9 mouse cellular contexts compared by ENCODE assay signal in genomic region chr9:50727925-50728651, GRCm38 (mm10). TPM values are rescaled to one million over a fixed set of nuclear protein-coding genes. Genes with fewer than 3 reads are reported as not detected.
DNase-seq lines count a peak whose midpoint lies in the region; ATAC-seq and TF ChIP-seq lines count a peak whose summit lies in the region.
"Had no signal": no experiment of that assay in that cellular context is flagged by ENCODE, and none has a peak within 500 bp of the region (broad histone marks: within the 10 kb centered on the region; RNA-seq: fewer than 3 reads in every experiment).

No protein-coding gene starts in this region.

- H3K79me2 ChIP-seq in heart, adult 2 months (replicated peaks; ENCODE audit: control insufficient read depth, insufficient read depth, low read length), result no peaks in the 10 kb centered on the region

- peak; percentile 93 for ATAC-seq in limb, embryonic 12.5 days (ENCODE audit: insufficient number of reproducible peaks, insufficient read depth, low FRiP score, low TSS enrichment, low read depth)
- ATAC-seq in midbrain, embryonic 14.5 days (ENCODE audit: low FRiP score, low TSS enrichment), result peak; percentile 93

- no peak for TF ChIP-seq EP300 in heart, adult 2 months (IDR thresholded peaks at IDR 0.05; ENCODE audit: insufficient read depth, low read depth, low read length)

- no peaks in the 10 kb centered on the region for H3K36me3 ChIP-seq in thymus, adult 2 months (ENCODE audit: control insufficient read depth, insufficient read depth, low read length)
- H3K36me3 ChIP-seq in heart, adult 2 months (ENCODE audit: control insufficient read depth, insufficient read depth, low read length), result 0 out of 2 replicates have a peak, but pooled peaks cover 2% of the 10 kb centered on the region
- H3K36me3 ChIP-seq in limb, embryonic 12.5 days, result no peaks in the 10 kb centered on the region
- no peaks in the 10 kb centered on the region for H3K36me3 ChIP-seq in midbrain, embryonic 14.5 days (ENCODE audit: control insufficient read depth, insufficient read depth, low read length)
- H3K36me3 ChIP-seq in splenic B cell, adult 2 months (ENCODE audit: control insufficient read depth, insufficient read depth, low read length, poor library complexity, severe bottlenecking), result no peaks in the 10 kb centered on the region

- H3K9ac ChIP-seq in heart, adult 2 months (ENCODE audit: low read depth, low read length), result peak overlapping the region; percentile 62
- H3K9ac ChIP-seq in limb, embryonic 12.5 days (replicated peaks), result peak overlapping the region; percentile 70
- peak overlapping the region; percentile 80 for H3K9ac ChIP-seq in midbrain, embryonic 14.5 days (replicated peaks; ENCODE audit: low read length)

- peak overlapping the region; percentile 10; the same call in 1 of the 2 replicates for H3K4me3 ChIP-seq in thymus, adult 2 months (ENCODE audit: control insufficient read depth, insufficient read depth, low read length)
- H3K4me3 ChIP-seq in heart, adult 2 months, result peak overlapping the region; percentile 58
- peak overlapping the region; percentile 71 for H3K4me3 ChIP-seq in limb, embryonic 12.5 days (replicated peaks)
- peak overlapping the region; percentile 64 for H3K4me3 ChIP-seq in midbrain, embryonic 14.5 days (replicated peaks; ENCODE audit: low read depth, low read length)

- peak; percentile 12 for DNase-seq in thymus, adult 2 months
- DNase-seq in thymus, adult 18-20 months, result no peak
- peak; percentile 85 for DNase-seq in embryo, embryonic 9.5 days (ENCODE audit: extremely low spot score)
- peak; percentile 72 to 75 for DNase-seq in heart, adult 2 months
- DNase-seq in kidney, adult 8-10 months, result peak; percentile 39 to 40
- peak; percentile 98 for DNase-seq in midbrain, embryonic 14.5 days
- peak; percentile 57 for DNase-seq in splenic B cell, adult 2 months (ENCODE audit: low read depth, low spot score)

- TF ChIP-seq POLR2A in thymus, adult 2 months (IDR thresholded peaks at IDR 0.05; ENCODE audit: control insufficient read depth, extremely low read depth, insufficient read depth, low read length, poor library complexity), result no peak
- peak; percentile 32; the same call in 1 of the 2 replicates for TF ChIP-seq POLR2A in heart, adult 2 months (IDR thresholded peaks at IDR 0.05; ENCODE audit: insufficient read depth, low read depth, low read length)

- H3K27ac ChIP-seq in thymus, adult 2 months (ENCODE audit: control insufficient read depth, insufficient read depth, low read length), result no peak overlapping the region
- H3K27ac ChIP-seq in heart, adult 2 months, result peak overlapping the region; percentile 59
- peak overlapping the region; percentile 88 for H3K27ac ChIP-seq in limb, embryonic 12.5 days
- H3K27ac ChIP-seq in midbrain, embryonic 14.5 days (replicated peaks; ENCODE audit: low read depth, low read length), result peak overlapping the region; percentile 88

- no peaks in the 10 kb centered on the region; the same call in 1 of the 2 replicates for H3K4me1 ChIP-seq in thymus, adult 2 months (replicated peaks; ENCODE audit: control insufficient read depth, insufficient read depth, low read length)
- peaks cover 4% of the 10 kb centered on the region for H3K4me1 ChIP-seq in heart, adult 2 months (ENCODE audit: control insufficient read depth, insufficient read depth, low read length)
- peaks cover 44% of the 10 kb centered on the region for H3K4me1 ChIP-seq in limb, embryonic 12.5 days (replicated peaks)
- H3K4me1 ChIP-seq in midbrain, embryonic 14.5 days (ENCODE audit: control insufficient read depth, insufficient read depth, low read length), result peaks cover 43% of the 10 kb centered on the region

- peaks cover 7% of the 10 kb centered on the region; the same call in 1 of the 2 replicates for H3K27me3 ChIP-seq in thymus, adult 2 months (ENCODE audit: control insufficient read depth, insufficient read depth, low read length)
- H3K27me3 ChIP-seq in heart, adult 2 months (ENCODE audit: control insufficient read depth, insufficient read depth, low read length), result no peaks in the 10 kb centered on the region
- H3K27me3 ChIP-seq in limb, embryonic 12.5 days, result no peaks in the 10 kb centered on the region
- no peaks in the 10 kb centered on the region for H3K27me3 ChIP-seq in midbrain, embryonic 14.5 days (ENCODE audit: control insufficient read depth, insufficient read depth, low read length)
- H3K27me3 ChIP-seq in splenic B cell, adult 2 months (ENCODE audit: control insufficient read depth, insufficient read depth, low read length, poor library complexity, severe bottlenecking), result no peaks in the 10 kb centered on the region; the same call in none of the 2 replicates

- intact Hi-C loops in heart, adult 2 months (cut with DNase I), result no loop called here

- peak overlapping the region; percentile 83 for H3K4me2 ChIP-seq in limb, embryonic 12.5 days
- peak overlapping the region; percentile 83 for H3K4me2 ChIP-seq in midbrain, embryonic 14.5 days (ENCODE audit: low read length)

- WGBS in thymus, adult 2 months, result 2% methylated on average over 45 of the region's 45 CpGs
- WGBS in heart, adult 2 months, result 1% methylated on average over 45 of the region's 45 CpGs
- under 1% methylated on average over 40 of the region's 45 CpGs for WGBS in limb, embryonic 12.5 days
- under 1% methylated on average over 45 of the region's 45 CpGs for WGBS in midbrain, embryonic 14.5 days

- TF ChIP-seq CTCF in thymus, adult 2 months (IDR thresholded peaks at IDR 0.05; ENCODE audit: borderline replicate concordance, control insufficient read depth, extremely low read depth, insufficient read depth, low read length, poor library complexity), result no peak
- TF ChIP-seq CTCF in heart, adult 2 months (IDR thresholded peaks at IDR 0.05), result peak; percentile 28; the same call in 1 of the 2 replicates

- no peaks in the 10 kb centered on the region for H3K9me3 ChIP-seq in limb, embryonic 12.5 days
- no peaks in the 10 kb centered on the region for H3K9me3 ChIP-seq in midbrain, embryonic 14.5 days (ENCODE audit: control insufficient read depth, low read length)

RNA-seq across cellular contexts. Expression of gene Dixdc1, which starts 11.2 kb away (rescaled TPM):
- 0.37 and 0.77 TPM in 2 replicates for polyA plus RNA-seq in thymus, adult 2 months (2012; rRNA removed)
- total RNA-seq in heart, adult 2 months (2021), result 1 to 10 TPM; 3.4 to 5.4 TPM
- polyA plus RNA-seq in heart, adult 2 months (2012; rRNA removed), result 2.6 and 4.9 TPM in 2 replicates
- 29.5 and 30.4 TPM in 2 replicates for polyA plus RNA-seq in limb, embryonic 12.5 days (2016; fragmentation: Nextera tagmentation; extraction: Ambion mirVana)
- 31.5 and 35.1 TPM in 2 replicates for polyA plus RNA-seq in midbrain, embryonic 14.5 days (2014; fragmentation: Nextera tagmentation; extraction: Ambion mirVana)
- total RNA-seq: MEL had no signal

RNA-seq across cellular contexts. Expression of gene 2310030G06Rik, which starts 18.2 kb away (rescaled TPM):
- polyA plus RNA-seq in thymus, adult 2 months (2012; rRNA removed), result 1.6 and 3.6 TPM in 2 replicates
- total RNA-seq in heart, adult 2 months (2021), result 1 to 10 TPM; 2.9 to 4.3 TPM
- 5.6 and 7.4 TPM in 2 replicates for polyA plus RNA-seq in heart, adult 2 months (2012; rRNA removed)
- 2.2 and 3.5 TPM in 2 replicates for polyA plus RNA-seq in limb, embryonic 12.5 days (2016; fragmentation: Nextera tagmentation; extraction: Ambion mirVana)
- 0.89 and 1.1 TPM in 2 replicates for polyA plus RNA-seq in midbrain, embryonic 14.5 days (2014; fragmentation: Nextera tagmentation; extraction: Ambion mirVana)
- total RNA-seq: MEL had no signal

RNA-seq across cellular contexts. Expression of gene Cryab, which starts 23.0 kb away (rescaled TPM):
- 29.7 and 146 TPM in 2 replicates for polyA plus RNA-seq in thymus, adult 2 months (2012; rRNA removed)
- 1,000 to 10,000 TPM; 2,783 to 3,339 TPM for total RNA-seq in heart, adult 2 months (2021)
- polyA plus RNA-seq in heart, adult 2 months (2012; rRNA removed), result 3,110 and 4,349 TPM in 2 replicates
- polyA plus RNA-seq in limb, embryonic 12.5 days (2016; fragmentation: Nextera tagmentation; extraction: Ambion mirVana), result 28.0 and 31.2 TPM in 2 replicates
- polyA plus RNA-seq in midbrain, embryonic 14.5 days (2014; fragmentation: Nextera tagmentation; extraction: Ambion mirVana), result 2.5 and 3.7 TPM in 2 replicates
- total RNA-seq: MEL had no signal

RNA-seq across cellular contexts. Expression of gene Hspb2, which starts 24.1 kb away (rescaled TPM):
- 3.8 and 16.7 TPM in 2 replicates for polyA plus RNA-seq in thymus, adult 2 months (2012; rRNA removed)
- total RNA-seq in heart, adult 2 months (2021), result 100 to 1,000 TPM; 131 to 139 TPM
- 201 and 224 TPM in 2 replicates for polyA plus RNA-seq in heart, adult 2 months (2012; rRNA removed)
- polyA plus RNA-seq in limb, embryonic 12.5 days (2016; fragmentation: Nextera tagmentation; extraction: Ambion mirVana), result 13.3 and 19.2 TPM in 2 replicates
- 1.5 TPM in 1 of 2 replicates, not detected in the other for polyA plus RNA-seq in midbrain, embryonic 14.5 days (2014; fragmentation: Nextera tagmentation; extraction: Ambion mirVana)
- total RNA-seq: MEL had no signal

RNA-seq across cellular contexts. Expression of gene Fdxacb1, which starts 39.9 kb away (rescaled TPM):
- 4.5 and 4.7 TPM in 2 replicates for polyA plus RNA-seq in thymus, adult 2 months (2012; rRNA removed)
- total RNA-seq in heart, adult 2 months (2021), result 1 to 10 TPM; 4.7 to 5.1 TPM
- polyA plus RNA-seq in heart, adult 2 months (2012; rRNA removed), result 3.4 and 5.2 TPM in 2 replicates
- polyA plus RNA-seq in limb, embryonic 12.5 days (2016; fragmentation: Nextera tagmentation; extraction: Ambion mirVana), result 10.9 and 11.3 TPM in 2 replicates
- 12.5 and 14.3 TPM in 2 replicates for polyA plus RNA-seq in midbrain, embryonic 14.5 days (2014; fragmentation: Nextera tagmentation; extraction: Ambion mirVana)

Comparison
In these comparisons a context has a peak if more than half of its experiments do, and no peak if none do; other contexts are left out.
1. DNase-seq: peak in thymus, adult 2 months (single experiment), embryo, embryonic 9.5 days (single experiment), heart, adult 2 months (2 of 2), kidney, adult 8-10 months (2 of 2), midbrain, embryonic 14.5 days (single experiment) and splenic B cell, adult 2 months (single experiment); none in thymus, adult 18-20 months (0 of 2).
2. H3K4me3 ChIP-seq: peak in every context shown above with its lines; median percentile 71 in limb, embryonic 12.5 days; 64 in midbrain, embryonic 14.5 days; 58 in heart, adult 2 months; 10 in thymus, adult 2 months.
3. RNA of gene Cryab, which starts 23.0 kb away (polyA plus RNA-seq): 3,110 to 4,349 TPM in heart, adult 2 months; 29.7 to 146 TPM in thymus, adult 2 months, 28.0 to 31.2 TPM in limb, embryonic 12.5 days and 2.5 to 3.7 TPM in midbrain, embryonic 14.5 days; every median in the first group is over 10 times any median in the second.
4. Peak in every context shown above with its lines, with median percentiles within 50 percentile points of each other: H3K9ac ChIP-seq.